Mouse (Mus musculus) cortical plate, adult 2 months (tissue): Measurements from ENCODE around the gene Atxn7l1.

ENCODE experiments used
- CTCF ChIP-seq: fragments of 200-500 bp; IDR thresholded peaks from 2 replicates; pipeline ENCODE4 v1.5.1; 2011; ENCODE audit warnings: mild to moderate bottlenecking, control low read depth, low read length; ENCODE audit not compliant: insufficient read depth; ENCODE audit errors: extremely low read depth
- POLR2A ChIP-seq: fragments of 200-500 bp; IDR thresholded peaks from 2 replicates; pipeline ENCODE4 v1.6.1; 2011; ENCODE audit warnings: mild to moderate bottlenecking, low read length, control low read depth; ENCODE audit not compliant: insufficient read depth; ENCODE audit errors: extremely low read depth

- TF ChIP-seq POLR2A (no peak), CTCF (0 out of 2 replicates have a peak, but pooled peaks have one; percentile 12)
These were observed 189.2 kb downstream of the Atxn7l1 start for GRCm38 (mm10) chr12:33336561-33337125.
